Mouse (Mus musculus) hindbrain, embryonic 13.5 days (tissue): ENCODE measurements at regions not wholly inside any gene's neighbourhood (a gene's known extent, or its start where the extent isn't known, plus 50 kb on each side); places are given as distances from the start of the nearest gene placed in this dataset.
A peak's percentile ranks its signal among the peaks of the same experiment; 100 is the strongest.

Experiments used
- ATAC-seq: fragments of 200-750 bp; cut with Nextera tagmentation; 2 replicates; pipeline ENCODE4 v1.8.0; 2017; ENCODE audit warnings: moderate TSS enrichment; ENCODE audit not compliant: low FRiP score
- H3K27ac ChIP-seq: fragments of 300-500 bp; sonication (generic); 2 replicates; pipeline ENCODE4 v1.5.1; 2015; ENCODE audit warnings: inconsistent platforms, mild to moderate bottlenecking, moderate library complexity
- H3K27me3 ChIP-seq: fragments of 300-500 bp; sonication (generic); 2 replicates; pipeline ENCODE4 v1.6.1; 2015; ENCODE audit warnings: mild to moderate bottlenecking, inconsistent platforms
- H3K36me3 ChIP-seq: fragments of 300-500 bp; sonication (generic); 2 replicates; pipeline ENCODE4 v1.6.1; 2015; ENCODE audit warnings: mild to moderate bottlenecking, inconsistent platforms
- H3K4me1 ChIP-seq: fragments of 300-500 bp; sonication (generic); replicated peaks from 2 replicates; pipeline ENCODE4 v1.6.1; 2015; ENCODE audit warnings: inconsistent platforms
- H3K4me2 ChIP-seq: fragments of 300-500 bp; sonication (generic); 2 replicates; pipeline ENCODE4 v1.6.1; 2015; ENCODE audit warnings: inconsistent platforms, mild to moderate bottlenecking, moderate library complexity
- H3K4me3 ChIP-seq: fragments of 300-500 bp; sonication (generic); 2 replicates; pipeline ENCODE4 v1.5.1; 2015; ENCODE audit warnings: mild to moderate bottlenecking, inconsistent platforms
- H3K9ac ChIP-seq: fragments of 300-500 bp; sonication (generic); 2 replicates; pipeline ENCODE4 v1.6.1; 2015; ENCODE audit warnings: mild to moderate bottlenecking, inconsistent platforms
- H3K9me3 ChIP-seq: fragments of 300-500 bp; sonication (generic); 2 replicates; pipeline ENCODE4 v1.6.1; 2016; ENCODE audit warnings: inconsistent platforms
- WGBS: fragments of 180-500 bp; shearing (Covaris S2); methylation state at CpG from one replicate; pipeline ENCODE4 v1.1.7; 2015; 5-methylcytosine and 5-hydroxymethylcytosine counted together

GRCm38 (mm10) chr12:49449396-49449795 is 64.4 kb downstream of the Gm43517 start:
- 86% methylated on average over 3 of the region's 3 CpGs for WGBS
- Histone ChIP-seq H3K4me3 (no peak overlapping the region), H3K27me3 (no peaks in the 10 kb centered on the region), H3K9me3 (no peaks in the 10 kb centered on the region), H3K27ac (no peak overlapping the region), H3K36me3 (no peaks in the 10 kb centered on the region), H3K9ac (no peak overlapping the region), H3K4me1 (no peaks in the 10 kb centered on the region), H3K4me2 (no peak overlapping the region)
- ATAC-seq = no peak

GRCm38 (mm10) chr12:49468059-49468458 is 83.1 kb downstream of the Gm43517 start:
- H3K27ac ChIP-seq = no peak overlapping the region
- 85% methylated on average over 1 of the region's 1 CpGs for WGBS
- no peak overlapping the region for H3K9ac ChIP-seq

DNA sequence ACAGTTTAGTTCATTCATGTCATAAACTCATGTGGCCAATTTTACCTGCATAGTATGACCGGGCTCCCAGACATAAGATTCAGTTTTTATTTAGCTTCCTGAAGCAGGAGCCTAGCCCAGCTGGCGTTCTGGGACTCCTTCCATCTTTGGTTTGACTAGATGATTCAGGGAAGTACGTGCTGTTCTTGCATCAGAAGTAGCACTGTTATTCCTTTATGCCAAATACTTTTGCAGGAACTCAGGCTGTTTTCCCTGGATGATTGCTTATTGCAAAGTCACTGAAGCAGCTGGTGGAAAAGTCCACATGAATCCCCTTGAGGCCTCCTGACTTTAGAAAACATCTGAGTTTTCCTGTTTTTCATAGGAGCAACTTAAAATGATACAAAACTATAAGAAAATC is 88.4 kb downstream of the Gm43517 start:
- H3K9me3 ChIP-seq = no peaks in the 10 kb centered on the region
- no peak overlapping the region for H3K4me3 ChIP-seq
- no peak overlapping the region for H3K27ac ChIP-seq
- 83% methylated on average over 3 of the region's 3 CpGs for WGBS
- no peaks in the 10 kb centered on the region for H3K27me3 ChIP-seq
- H3K36me3 ChIP-seq = no peaks in the 10 kb centered on the region
- H3K9ac ChIP-seq = no peak overlapping the region
- no peak overlapping the region for H3K4me2 ChIP-seq
- ATAC-seq = no peak
- no peaks in the 10 kb centered on the region for H3K4me1 ChIP-seq

More at GRCm38 (mm10) chr12:49468059-49468458, 83.1 kb downstream of the Gm43517 start:
- H3K4me3 ChIP-seq = no peak overlapping the region
- no peaks in the 10 kb centered on the region for H3K36me3 ChIP-seq
- H3K9me3 ChIP-seq = no peaks in the 10 kb centered on the region
- H3K4me1 ChIP-seq = no peaks in the 10 kb centered on the region
- H3K27me3 ChIP-seq = no peaks in the 10 kb centered on the region
- no peak for ATAC-seq
- H3K4me2 ChIP-seq = no peak overlapping the region

GRCm38 (mm10) chr12:49480656-49481055 is 95.7 kb downstream of the Gm43517 start:
- WGBS = 35% methylated on average over 3 of the region's 3 CpGs
- ATAC-seq = 0 out of 2 replicates have a peak, but pooled peaks have one; percentile 25
- Histone ChIP-seq H3K4me2 (peak overlapping the region; percentile 8; the same call in 1 of the 2 replicates), H3K9me3 (no peaks in the 10 kb centered on the region), H3K9ac (no peak overlapping the region), H3K4me3 (no peak overlapping the region), H3K27ac (no peak overlapping the region), H3K4me1 (peaks cover 15% of the 10 kb centered on the region), H3K27me3 (no peaks in the 10 kb centered on the region), H3K36me3 (no peaks in the 10 kb centered on the region)

GRCm38 (mm10) chr12:49481151-49481550 is 96.2 kb downstream of the Gm43517 start:
- 54% methylated on average over 8 of the region's 8 CpGs for WGBS
- no peak overlapping the region for H3K27ac ChIP-seq
- peak overlapping the region; percentile 8; the same call in 1 of the 2 replicates for H3K4me2 ChIP-seq
- H3K9ac ChIP-seq = no peak overlapping the region
- H3K4me3 ChIP-seq = no peak overlapping the region
- H3K9me3 ChIP-seq = no peaks in the 10 kb centered on the region
- peaks cover 15% of the 10 kb centered on the region for H3K4me1 ChIP-seq
- no peaks in the 10 kb centered on the region for H3K27me3 ChIP-seq
- no peak for ATAC-seq
- no peaks in the 10 kb centered on the region for H3K36me3 ChIP-seq

DNA sequence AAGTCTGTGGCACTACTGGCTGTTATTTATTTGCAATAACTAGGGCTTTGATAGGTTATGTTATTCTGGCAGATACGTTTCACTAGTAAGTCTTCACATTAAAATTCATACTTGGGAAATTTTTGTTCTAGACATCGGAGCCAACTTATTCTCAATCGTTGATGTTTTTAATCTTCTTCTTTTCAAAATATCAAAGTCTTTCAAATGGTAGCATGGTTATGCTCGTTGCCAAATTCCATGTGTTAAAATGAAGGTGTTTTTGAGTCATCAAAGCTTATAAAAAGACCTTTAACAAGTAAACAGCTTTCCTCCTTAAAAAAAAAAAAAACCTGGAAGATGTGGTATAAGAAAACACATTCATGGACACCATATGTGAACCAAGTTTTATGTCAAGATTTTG is 97.4 kb downstream of the Gm43517 start:
- no peak overlapping the region for H3K4me2 ChIP-seq
- H3K4me3 ChIP-seq = no peak overlapping the region
- no peak overlapping the region for H3K27ac ChIP-seq
- H3K4me1 ChIP-seq = peaks cover 15% of the 10 kb centered on the region
- H3K36me3 ChIP-seq = no peaks in the 10 kb centered on the region
- 91% methylated on average over 4 of the region's 4 CpGs for WGBS
- ATAC-seq = no peak
- no peaks in the 10 kb centered on the region for H3K27me3 ChIP-seq
- no peak overlapping the region for H3K9ac ChIP-seq
- no peaks in the 10 kb centered on the region for H3K9me3 ChIP-seq

DNA sequence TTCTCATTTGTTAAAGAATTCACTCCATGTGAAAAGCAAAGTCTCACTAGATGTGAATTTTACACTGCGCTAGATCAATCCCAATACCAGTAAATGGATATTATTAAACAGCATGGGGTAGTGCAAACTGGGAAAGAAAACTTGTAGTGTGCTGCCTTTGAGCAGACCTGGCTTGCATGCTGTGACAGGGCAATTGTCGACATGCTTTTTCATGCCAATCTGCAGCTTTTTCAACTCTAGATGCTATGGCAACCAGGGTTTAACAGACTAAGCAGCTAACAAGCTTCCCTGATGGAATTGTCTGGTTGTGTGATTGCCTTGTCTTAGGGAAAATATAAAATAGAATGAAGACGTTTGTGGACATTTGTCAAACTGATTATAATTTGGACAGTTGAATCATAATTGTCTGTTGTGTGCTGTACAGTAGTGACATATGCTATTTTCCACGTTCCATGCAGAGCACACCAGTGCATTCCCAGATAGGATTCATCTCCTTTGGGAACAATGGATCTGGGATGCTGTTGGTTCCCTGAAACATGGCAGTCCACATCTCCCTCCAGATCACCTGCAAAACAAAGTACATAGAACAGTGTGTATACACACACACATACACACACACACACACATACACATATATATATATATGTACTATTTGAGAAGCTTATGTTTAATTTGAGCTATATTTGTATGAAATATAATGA is 99.2 kb downstream of the Gm43517 start:
- no peaks in the 10 kb centered on the region for H3K27me3 ChIP-seq
- no peak overlapping the region for H3K4me2 ChIP-seq
- H3K27ac ChIP-seq = no peak overlapping the region
- ATAC-seq = peak; percentile 77
- 27% methylated on average over 4 of the region's 4 CpGs for WGBS
- H3K4me1 ChIP-seq = peaks cover 15% of the 10 kb centered on the region
- H3K4me3 ChIP-seq = no peak overlapping the region
- no peaks in the 10 kb centered on the region for H3K36me3 ChIP-seq
- no peaks in the 10 kb centered on the region for H3K9me3 ChIP-seq
- H3K9ac ChIP-seq = no peak overlapping the region

- Histone ChIP-seq H3K27ac (no peak overlapping the region), H3K36me3 (no peaks in the 10 kb centered on the region), H3K27me3 (no peaks in the 10 kb centered on the region), H3K9ac (no peak overlapping the region), H3K4me3 (no peak overlapping the region), H3K9me3 (no peaks in the 10 kb centered on the region), H3K4me2 (no peak overlapping the region), H3K4me1 (no peaks in the 10 kb centered on the region)
- no peak for ATAC-seq
Observed at GRCm38 (mm10) chr12:49513131-49513530, 128.2 kb downstream of the Gm43517 start.

DNA sequence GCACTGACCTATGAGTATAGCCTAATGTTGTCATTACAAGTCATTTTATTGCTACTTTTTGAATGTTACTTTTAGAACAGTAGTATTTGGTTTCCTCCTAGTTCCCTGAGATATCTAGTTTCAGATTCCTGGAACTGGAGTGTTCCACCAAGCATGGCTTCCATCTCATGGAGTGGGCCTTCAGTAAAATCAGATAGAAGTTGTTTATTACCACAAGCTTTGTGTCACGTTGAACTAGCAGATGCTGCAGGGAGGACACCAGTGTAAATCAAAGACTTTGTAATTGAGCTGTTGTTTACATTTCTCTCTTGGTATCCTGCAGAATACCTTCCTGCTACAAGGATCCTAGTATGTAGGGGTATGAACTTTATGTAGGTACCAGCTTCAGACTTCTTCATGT is 129.6 kb downstream of the Gm43517 start:
- ATAC-seq = no peak
- no peaks in the 10 kb centered on the region for H3K27me3 ChIP-seq
- 79% methylated on average over 1 of the region's 1 CpGs for WGBS

More for the DNA sequence above, 129.6 kb downstream of the Gm43517 start:
- H3K4me2 ChIP-seq = no peak overlapping the region
- H3K9ac ChIP-seq = no peak overlapping the region
- H3K9me3 ChIP-seq = no peaks in the 10 kb centered on the region
- no peak overlapping the region for H3K4me3 ChIP-seq
- H3K36me3 ChIP-seq = no peaks in the 10 kb centered on the region
- H3K4me1 ChIP-seq = no peaks in the 10 kb centered on the region
- no peak overlapping the region for H3K27ac ChIP-seq
